Mouse (Mus musculus): ENCODE measurements at regions not wholly inside any gene's neighbourhood (a gene's known extent, or its start where the extent isn't known, plus 50 kb on each side); places are given as distances from the start of the nearest gene placed in this dataset.

DNA sequence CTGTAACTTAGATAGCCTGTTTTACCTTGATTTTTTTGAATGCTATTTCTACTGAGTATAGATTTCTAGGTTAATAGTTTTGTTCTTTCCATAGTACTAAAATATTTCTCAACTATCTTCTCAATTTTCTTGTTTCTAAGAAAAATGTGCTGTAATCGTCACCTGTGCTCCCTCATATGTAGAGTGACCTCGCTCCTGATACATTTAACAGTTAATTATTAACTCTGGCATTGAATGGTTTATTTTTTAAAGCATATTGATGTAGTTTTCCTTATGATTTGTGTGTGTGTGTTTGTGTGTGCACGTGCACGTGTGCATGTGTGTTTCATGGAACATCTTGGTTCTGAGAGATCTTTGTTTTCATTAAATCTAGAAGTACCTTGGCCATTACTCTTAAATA lies 158.7 kb upstream of the Gm15217 start:
- no peaks in the 10 kb centered on the region for H3K27me3 ChIP-seq (ENCODE audit: insufficient read depth, low read length)
- TF ChIP-seq CTCF (IDR thresholded peaks at IDR 0.05; ENCODE audit: low read depth): no peak
- no peak overlapping the region for H3K9ac ChIP-seq
- 75% methylated on average over 4 of the region's 4 CpGs for WGBS
- no peak overlapping the region for H3K4me2 ChIP-seq
- DNase-seq: no peak
- H3K36me3 ChIP-seq (ENCODE audit: insufficient read depth): no peaks in the 10 kb centered on the region
- no peaks in the 10 kb centered on the region for H3K4me1 ChIP-seq (ENCODE audit: insufficient read depth)
- no peak overlapping the region for H3K27ac ChIP-seq (ENCODE audit: low read depth)
- H3K4me3 ChIP-seq (ENCODE audit: low read depth, low read length): no peak overlapping the region
- H3K9me3 ChIP-seq (ENCODE audit: low read depth, low read length): no peaks in the 10 kb centered on the region
- ATAC-seq (ENCODE audit: insufficient read depth): no peak

DNA sequence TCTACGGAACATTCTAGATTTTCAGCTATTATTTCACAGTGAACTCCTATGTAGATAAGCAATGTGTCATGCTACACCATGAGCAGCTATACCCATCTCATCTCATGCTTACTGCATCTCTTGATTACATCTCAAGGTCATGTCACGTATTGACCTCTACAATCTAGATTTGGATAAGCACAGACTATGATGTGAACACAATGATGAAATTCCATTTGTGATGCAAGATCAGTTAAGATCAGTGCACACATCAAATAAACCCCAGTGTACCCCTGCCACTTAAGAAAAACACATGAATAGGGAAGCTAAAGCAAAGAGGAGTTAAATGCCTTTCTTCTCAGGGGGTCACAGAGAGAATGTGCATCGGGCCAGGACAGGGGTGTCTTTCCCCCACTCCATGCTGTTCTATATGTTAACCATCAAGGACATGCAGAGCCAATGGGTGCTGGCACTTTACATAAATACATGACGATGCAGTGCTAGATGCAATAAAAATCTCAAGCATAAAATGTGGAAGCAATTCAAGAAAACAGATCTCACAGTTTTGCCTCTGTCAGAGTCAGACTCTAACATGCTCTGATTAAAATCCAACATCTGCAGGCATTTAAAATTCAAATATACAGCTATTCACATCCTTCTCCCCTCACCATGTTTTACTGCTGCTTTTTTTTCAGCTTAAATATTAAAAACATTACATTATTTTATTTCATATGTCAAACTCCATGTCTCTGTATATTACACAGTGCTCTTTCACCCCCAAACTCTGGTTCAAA lies 157.1 kb upstream of the Gm15217 start:
- no peak for TF ChIP-seq CTCF (IDR thresholded peaks at IDR 0.05; ENCODE audit: low read depth)
- Histone ChIP-seq H3K27ac (ENCODE audit: low read depth) (no peak overlapping the region), H3K4me2 (no peak overlapping the region), H3K27me3 (ENCODE audit: insufficient read depth, low read length) (no peaks in the 10 kb centered on the region), H3K4me3 (ENCODE audit: low read depth, low read length) (no peak overlapping the region), H3K9ac (no peak overlapping the region), H3K4me1 (ENCODE audit: insufficient read depth) (no peaks in the 10 kb centered on the region), H3K9me3 (ENCODE audit: low read depth, low read length) (no peaks in the 10 kb centered on the region), H3K36me3 (ENCODE audit: insufficient read depth) (no peaks in the 10 kb centered on the region)
- 75% methylated on average over 4 of the region's 4 CpGs for WGBS
- DNase-seq (no peak), ATAC-seq (ENCODE audit: insufficient read depth) (no peak)

DNA sequence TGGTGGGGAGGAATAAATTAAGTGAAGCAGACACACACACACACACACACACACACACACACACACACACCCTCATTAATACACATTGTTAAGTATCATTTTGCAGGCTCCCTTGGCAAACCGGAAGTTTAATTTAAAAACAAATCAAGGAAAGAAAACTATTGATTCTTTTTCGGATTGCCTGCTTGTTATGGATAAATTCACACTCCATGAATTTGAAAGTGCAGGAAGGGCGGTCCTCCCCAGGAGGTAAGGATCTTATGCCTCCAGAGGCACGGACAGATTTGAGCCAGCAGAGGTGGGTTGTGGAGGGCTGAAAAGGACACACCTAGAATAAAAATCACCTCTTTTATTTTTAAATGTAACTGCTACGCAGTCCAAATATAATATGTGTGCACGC lies 156.2 kb upstream of the Gm15217 start:
- no peak for ATAC-seq (ENCODE audit: insufficient read depth)
- no peaks in the 10 kb centered on the region for H3K4me1 ChIP-seq (ENCODE audit: insufficient read depth)
- DNase-seq: no peak
- H3K4me3 ChIP-seq (ENCODE audit: low read depth, low read length): no peak overlapping the region
- no peak overlapping the region for H3K9ac ChIP-seq
- no peaks in the 10 kb centered on the region for H3K9me3 ChIP-seq (ENCODE audit: low read depth, low read length)
- 77% methylated on average over 6 of the region's 6 CpGs for WGBS
- TF ChIP-seq CTCF (IDR thresholded peaks at IDR 0.05; ENCODE audit: low read depth): no peak
- no peak overlapping the region for H3K27ac ChIP-seq (ENCODE audit: low read depth)
- H3K36me3 ChIP-seq (ENCODE audit: insufficient read depth): no peaks in the 10 kb centered on the region
- no peaks in the 10 kb centered on the region for H3K27me3 ChIP-seq (ENCODE audit: insufficient read depth, low read length)
- H3K4me2 ChIP-seq: no peak overlapping the region

DNA sequence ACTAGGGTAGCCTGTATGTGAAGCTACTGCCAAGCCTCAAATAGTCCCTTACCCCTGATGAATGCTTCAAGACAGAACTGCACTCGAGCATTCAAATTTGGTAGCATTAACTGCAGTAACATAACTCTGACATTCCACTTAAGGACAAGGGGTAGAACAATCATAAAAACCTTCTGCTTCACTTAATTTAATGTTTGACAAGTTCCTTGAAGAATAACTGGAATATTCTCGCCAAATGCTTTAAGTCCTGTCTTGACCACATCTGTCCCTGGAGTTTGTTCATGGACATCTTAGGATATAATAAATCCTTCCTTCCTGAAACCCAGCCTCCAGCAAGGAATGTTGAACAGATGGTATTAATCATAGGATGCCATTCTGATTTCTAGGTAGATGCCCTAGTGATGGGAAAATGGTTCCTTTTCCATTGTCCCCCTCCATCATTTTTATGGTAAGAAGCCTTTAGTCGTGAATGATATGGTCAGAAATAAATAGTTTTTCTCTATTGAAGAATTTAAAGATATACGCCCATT lies 154.7 kb upstream of the Gm15217 start:
- no peak for ATAC-seq (ENCODE audit: insufficient read depth)
- Histone ChIP-seq H3K27ac (ENCODE audit: low read depth) (no peak overlapping the region), H3K4me2 (no peak overlapping the region), H3K9me3 (ENCODE audit: low read depth, low read length) (no peaks in the 10 kb centered on the region), H3K27me3 (ENCODE audit: insufficient read depth, low read length) (no peaks in the 10 kb centered on the region), H3K4me3 (ENCODE audit: low read depth, low read length) (no peak overlapping the region), H3K4me1 (ENCODE audit: insufficient read depth) (no peaks in the 10 kb centered on the region), H3K36me3 (ENCODE audit: insufficient read depth) (no peaks in the 10 kb centered on the region), H3K9ac (no peak overlapping the region)
- no peak for TF ChIP-seq CTCF (IDR thresholded peaks at IDR 0.05; ENCODE audit: low read depth)
- WGBS: 68% methylated on average over 4 of the region's 4 CpGs
- no peak for DNase-seq

DNA sequence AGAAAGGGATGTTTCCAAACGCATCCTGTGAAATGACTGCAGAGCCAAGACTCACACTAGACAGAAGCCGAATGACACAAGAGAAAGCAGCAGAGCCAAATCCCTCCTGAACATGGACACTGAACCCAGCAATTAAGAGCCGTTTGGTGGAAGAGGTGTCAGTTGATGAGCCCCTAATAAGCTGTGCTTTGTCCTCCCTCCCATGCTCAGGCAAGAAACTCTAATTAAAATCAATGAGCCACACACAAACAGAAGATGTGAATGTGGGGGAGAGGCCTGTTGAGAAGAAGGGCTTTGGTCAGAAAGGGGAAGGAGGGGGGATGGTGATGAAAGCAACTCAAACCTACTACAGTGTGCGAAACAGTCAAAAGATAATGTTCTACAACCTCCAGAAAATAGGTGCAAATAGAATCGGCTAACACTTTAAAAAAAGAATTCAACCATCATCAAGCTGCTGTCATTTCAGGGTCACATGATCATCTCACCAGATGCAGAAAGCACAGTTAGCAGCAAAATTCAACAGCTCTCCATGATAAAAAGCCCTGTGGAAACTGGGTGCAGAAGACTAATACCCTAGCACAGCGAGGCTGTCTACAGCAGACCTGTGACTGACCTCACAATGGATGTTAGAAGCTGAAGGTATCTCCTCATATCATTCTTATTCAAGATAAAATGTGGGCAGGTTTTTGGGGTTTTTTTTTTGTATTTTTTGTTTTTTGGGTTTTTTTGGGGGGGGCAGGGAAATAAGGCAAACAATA lies 153.2 kb upstream of the Gm15217 start:
- H3K36me3 ChIP-seq (ENCODE audit: insufficient read depth): no peaks in the 10 kb centered on the region
- ATAC-seq (ENCODE audit: insufficient read depth) (no peak), DNase-seq (peak; percentile 36)
- no peak overlapping the region for H3K4me3 ChIP-seq (ENCODE audit: low read depth, low read length)
- H3K4me1 ChIP-seq (ENCODE audit: insufficient read depth): no peaks in the 10 kb centered on the region
- 53% methylated on average over 6 of the region's 6 CpGs for WGBS
- no peak overlapping the region for H3K4me2 ChIP-seq
- H3K27me3 ChIP-seq (ENCODE audit: insufficient read depth, low read length): no peaks in the 10 kb centered on the region
- no peak overlapping the region for H3K27ac ChIP-seq (ENCODE audit: low read depth)
- H3K9me3 ChIP-seq (ENCODE audit: low read depth, low read length): no peaks in the 10 kb centered on the region
- no peak for TF ChIP-seq CTCF (IDR thresholded peaks at IDR 0.05; ENCODE audit: low read depth)
- H3K9ac ChIP-seq: no peak overlapping the region

GRCm38 (mm10) chr14:46234040-46234439 lies 145.2 kb upstream of the Gm15217 start:
- no peak overlapping the region for H3K4me2 ChIP-seq
- TF ChIP-seq CTCF (IDR thresholded peaks at IDR 0.05; ENCODE audit: low read depth): no peak
- WGBS: 14% methylated on average over 3 of the region's 3 CpGs
- H3K27me3 ChIP-seq (ENCODE audit: insufficient read depth, low read length): no peaks in the 10 kb centered on the region
- DNase-seq (peak; percentile 73), ATAC-seq (ENCODE audit: insufficient read depth) (peak; percentile 58; the same call in 1 of the 2 replicates)
- H3K27ac ChIP-seq (ENCODE audit: low read depth): no peak overlapping the region
- no peak overlapping the region for H3K9ac ChIP-seq
- H3K4me1 ChIP-seq (ENCODE audit: insufficient read depth): no peaks in the 10 kb centered on the region
- H3K36me3 ChIP-seq (ENCODE audit: insufficient read depth): no peaks in the 10 kb centered on the region
- no peak overlapping the region for H3K4me3 ChIP-seq (ENCODE audit: low read depth, low read length)
- H3K9me3 ChIP-seq (ENCODE audit: low read depth, low read length): no peaks in the 10 kb centered on the region

DNA sequence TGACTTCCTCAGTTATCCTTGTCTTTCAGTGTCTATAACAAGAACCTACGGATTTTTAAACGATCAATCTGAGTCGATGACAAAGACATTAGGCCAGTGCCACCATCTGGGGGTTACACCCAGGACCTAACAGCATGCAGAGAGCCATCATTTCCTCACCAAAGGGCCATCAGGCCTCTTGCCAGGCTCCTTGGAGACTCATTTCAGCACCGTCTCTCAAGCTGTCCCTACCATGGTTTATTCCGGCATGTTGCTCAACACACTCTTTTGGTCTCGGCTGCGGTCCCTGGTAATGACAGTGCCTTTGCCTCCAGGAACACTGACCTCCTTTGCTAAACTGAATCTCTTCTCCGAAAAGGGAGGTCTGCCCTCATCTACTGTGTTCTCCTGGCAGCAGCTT lies 144.4 kb upstream of the Gm15217 start:
- WGBS: 86% methylated on average over 8 of the region's 8 CpGs
- Histone ChIP-seq H3K4me2 (no peak overlapping the region), H3K4me3 (ENCODE audit: low read depth, low read length) (no peak overlapping the region), H3K9ac (no peak overlapping the region), H3K27ac (ENCODE audit: low read depth) (no peak overlapping the region), H3K36me3 (ENCODE audit: insufficient read depth) (no peaks in the 10 kb centered on the region), H3K4me1 (ENCODE audit: insufficient read depth) (no peaks in the 10 kb centered on the region), H3K27me3 (ENCODE audit: insufficient read depth, low read length) (no peaks in the 10 kb centered on the region), H3K9me3 (ENCODE audit: low read depth, low read length) (no peaks in the 10 kb centered on the region)
- TF ChIP-seq CTCF (IDR thresholded peaks at IDR 0.05; ENCODE audit: low read depth): no peak
- DNase-seq: no peak
- no peak for ATAC-seq (ENCODE audit: insufficient read depth)

Data from lung, embryonic 14.5 days (tissue).